Mouse (Mus musculus) cortical plate, adult 2 months (tissue): ENCODE measurements at regions not wholly inside any gene's neighbourhood (a gene's known extent, or its start where the extent isn't known, plus 50 kb on each side); places are given as distances from the start of the nearest gene placed in this dataset.
"Not testable (repeated sequence)": the region's sequence is repeated elsewhere in the genome, so short reads cannot be mapped to it uniquely, and the experiment has no call there.

Source experiments
- H3K27ac ChIP-seq: fragments of 200-500 bp; 2 replicates; pipeline ENCODE4 v1.5.1; 2012; ENCODE audit warnings: low read length, control low read depth, inconsistent platforms; ENCODE audit not compliant: insufficient read depth
- H3K4me1 ChIP-seq: fragments of 200-500 bp; 2 replicates; pipeline ENCODE4 v1.6.1; 2011; ENCODE audit warnings: low read length; ENCODE audit not compliant: control insufficient read depth, insufficient read depth
- H3K4me3 ChIP-seq: fragments of 200-500 bp; 2 replicates; pipeline ENCODE4 v1.5.1; 2011; ENCODE audit warnings: mild to moderate bottlenecking, low read length, control low read depth; ENCODE audit not compliant: insufficient read depth
- CTCF ChIP-seq: fragments of 200-500 bp; IDR thresholded peaks from 2 replicates; pipeline ENCODE4 v1.5.1; 2011; ENCODE audit warnings: mild to moderate bottlenecking, control low read depth, low read length; ENCODE audit not compliant: insufficient read depth; ENCODE audit errors: extremely low read depth
- POLR2A ChIP-seq: fragments of 200-500 bp; IDR thresholded peaks from 2 replicates; pipeline ENCODE4 v1.6.1; 2011; ENCODE audit warnings: mild to moderate bottlenecking, low read length, control low read depth; ENCODE audit not compliant: insufficient read depth; ENCODE audit errors: extremely low read depth

GRCm38 (mm10) chr2:39325715-39326493 is 99.7 kb upstream of the Ppp6c start:
- TF ChIP-seq CTCF, result no peak
- TF ChIP-seq POLR2A, result no peak
- Histone ChIP-seq H3K27ac (no peak overlapping the region), H3K4me3 (no peak overlapping the region; the same call in 1 of the 2 replicates), H3K4me1 (no peaks in the 10 kb centered on the region)

GRCm38 (mm10) chr2:39325122-39325521 is 98.9 kb upstream of the Ppp6c start:
- H3K4me1 ChIP-seq, H3K4me3 ChIP-seq, H3K27ac ChIP-seq: not testable (repeated sequence)

GRCm38 (mm10) chr2:39299798-39300382 is 73.6 kb upstream of the Ppp6c start:
- Histone ChIP-seq H3K4me3 (no peak overlapping the region), H3K27ac (no peak overlapping the region), H3K4me1 (peaks cover 2% of the 10 kb centered on the region)
- no peak for TF ChIP-seq CTCF
- TF ChIP-seq POLR2A, result no peak

GRCm38 (mm10) chr2:39299290-39299689 is 73.0 kb upstream of the Ppp6c start:
- TF ChIP-seq CTCF (no peak), POLR2A (no peak)
- Histone ChIP-seq H3K27ac (no peak overlapping the region), H3K4me3 (no peak overlapping the region), H3K4me1 (peaks cover 2% of the 10 kb centered on the region)

GRCm38 (mm10) chr2:39295435-39295834 is 69.2 kb upstream of the Ppp6c start:
- no peak overlapping the region for H3K27ac ChIP-seq
- no peak for TF ChIP-seq CTCF
- no peak for TF ChIP-seq POLR2A
- H3K4me3 ChIP-seq, result no peak overlapping the region
- H3K4me1 ChIP-seq, result peaks cover 2% of the 10 kb centered on the region

- no peak overlapping the region for H3K27ac ChIP-seq
- TF ChIP-seq POLR2A (no peak), CTCF (no peak)
- H3K4me3 ChIP-seq, result no peak overlapping the region
Observed at GRCm38 (mm10) chr2:39278218-39278617, 52.0 kb upstream of the Ppp6c start.

More at GRCm38 (mm10) chr2:39278218-39278617, 52.0 kb upstream of the Ppp6c start:
- H3K4me1 ChIP-seq, result no peaks in the 10 kb centered on the region
